Mouse (Mus musculus) forebrain, embryonic 14.5 days (tissue): ENCODE results near the gene Pax5. TPM values are rescaled to one million over a fixed set of nuclear protein-coding genes. Genes with fewer than 3 reads are reported as not detected.

Experiments
- ATAC-seq: fragments of 200-750 bp; cut with Nextera tagmentation; 2 replicates; pipeline ENCODE4 v1.8.0; 2017; ENCODE audit warnings: mild to moderate bottlenecking, moderate library complexity
- DNase-seq: peaks from one replicate; pipeline ENCODE4 v3.0.0-alpha.2; 2015; ENCODE audit warnings: low spot score
- H3K27ac ChIP-seq: fragments of 300-500 bp; sonication (generic); 2 replicates; pipeline ENCODE4 v1.5.1; 2014; ENCODE audit warnings: low read depth, mild to moderate bottlenecking, control low read depth, low read length, moderate library complexity
- H3K27me3 ChIP-seq: fragments of 300-500 bp; sonication (generic); replicated peaks from 2 replicates; pipeline ENCODE4 v1.6.1; 2014; ENCODE audit warnings: low read length, control low read depth, mixed read lengths; ENCODE audit not compliant: control insufficient read depth, insufficient read depth
- H3K36me3 ChIP-seq: fragments of 300-500 bp; sonication (generic); 2 replicates; pipeline ENCODE4 v1.6.1; 2014; ENCODE audit warnings: low read length, control low read depth; ENCODE audit not compliant: control insufficient read depth, insufficient read depth
- H3K4me1 ChIP-seq: fragments of 300-500 bp; sonication (generic); 2 replicates; pipeline ENCODE4 v1.6.1; 2014; ENCODE audit warnings: antibody characterized with exemption, low read length, control low read depth; ENCODE audit not compliant: control insufficient read depth, insufficient read depth
- H3K4me2 ChIP-seq: fragments of 300-500 bp; sonication (generic); 2 replicates; pipeline ENCODE4 v1.6.1; 2014; ENCODE audit warnings: mild to moderate bottlenecking, control low read depth, low read length
- H3K4me3 ChIP-seq: fragments of 300-500 bp; sonication (generic); 2 replicates; pipeline ENCODE4 v1.5.1; 2014; ENCODE audit warnings: low read depth, low read length, control low read depth
- H3K9ac ChIP-seq: fragments of 300-500 bp; sonication (generic); 2 replicates; pipeline ENCODE4 v1.6.1; 2014; ENCODE audit warnings: mild to moderate bottlenecking, low read length, control low read depth, moderate library complexity
- H3K9me3 ChIP-seq: fragments of 300-500 bp; sonication (generic); replicated peaks from 2 replicates; pipeline ENCODE4 v1.6.1; 2016; ENCODE audit warnings: low read length, control low read depth, mixed read lengths; ENCODE audit not compliant: control insufficient read depth
- WGBS: fragments of 180-500 bp; shearing (Covaris S2); extraction: QIAGEN DNeasy Blood & Tissue Kit; methylation state at CpG from one replicate; pipeline ENCODE4 v1.1.7; 2014; 5-methylcytosine and 5-hydroxymethylcytosine counted together
- polyA plus RNA-seq: library from polyadenylated mRNA; unstranded; fragments of >200 nt; fragmentation: Nextera tagmentation; extraction: Ambion mirVana; gene quantifications from 2 replicates; pipeline ENCODE4 v1.2.1, GENCODE M21; 2014

The Pax5 gene
- polyA plus RNA-seq, 1 experiment from 2014 or later: 0.20 TPM

- Histone ChIP-seq H3K27ac (no peak overlapping the region), H3K9ac (no peak overlapping the region), H3K4me3 (no peak overlapping the region), H3K36me3 (no peaks in the 10 kb centered on the region), H3K4me2 (peak overlapping the region; percentile 22; the same call in 1 of the 2 replicates), H3K4me1 (peaks cover 3% of the 10 kb centered on the region; the same call in 1 of the 2 replicates), H3K9me3 (no peaks in the 10 kb centered on the region), H3K27me3 (peaks cover 34% of the 10 kb centered on the region)
- WGBS: 18% methylated on average over 25 of the region's 25 CpGs
- 0 out of 2 replicates have a peak, but pooled peaks have one; percentile 44 for ATAC-seq
- DNase-seq: peak; percentile 48
These were observed 201.7 kb downstream of the Pax5 start for GRCm38 (mm10) chr4:44508386-44509226.

- 39% methylated on average over 14 of the region's 14 CpGs for WGBS
- Histone ChIP-seq H3K9ac (no peak overlapping the region), H3K27me3 (peaks cover 27% of the 10 kb centered on the region), H3K9me3 (no peaks in the 10 kb centered on the region), H3K4me3 (no peak overlapping the region), H3K36me3 (no peaks in the 10 kb centered on the region), H3K27ac (no peak overlapping the region; the same call in 1 of the 2 replicates), H3K4me1 (peaks cover 3% of the 10 kb centered on the region; the same call in 1 of the 2 replicates), H3K4me2 (no peak overlapping the region)
- DNase-seq (no peak), ATAC-seq (no peak)
These were observed 202.4 kb downstream of the Pax5 start for GRCm38 (mm10) chr4:44507861-44508260.

DNA sequence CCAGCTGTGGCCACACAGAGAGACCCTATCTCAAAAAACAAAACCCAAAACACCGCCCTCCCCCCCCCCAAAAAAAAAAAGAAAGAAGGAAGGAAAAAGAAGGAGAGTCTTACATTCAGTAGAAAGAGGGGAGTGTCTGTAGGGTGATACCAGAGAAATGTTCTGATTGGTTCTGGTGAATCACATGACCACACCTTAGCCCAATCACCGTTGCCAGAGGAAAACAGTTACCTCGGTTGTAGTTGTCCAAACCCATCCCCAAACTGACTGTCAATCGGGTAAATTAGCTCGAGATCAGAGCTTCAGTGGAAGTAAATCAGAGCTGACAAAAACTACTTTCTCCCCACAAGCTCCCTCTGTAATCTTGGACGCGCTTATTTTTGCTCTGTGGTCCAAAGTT is 205.3 kb downstream of the Pax5 start:
- Histone ChIP-seq H3K9me3 (no peaks in the 10 kb centered on the region), H3K4me2 (no peak overlapping the region), H3K27ac (no peak overlapping the region), H3K4me1 (peaks cover 3% of the 10 kb centered on the region; the same call in 1 of the 2 replicates), H3K4me3 (no peak overlapping the region), H3K27me3 (peaks cover 21% of the 10 kb centered on the region; the same call in 1 of the 2 replicates), H3K36me3 (no peaks in the 10 kb centered on the region), H3K9ac (no peak overlapping the region)
- WGBS: 77% methylated on average over 7 of the region's 7 CpGs
- DNase-seq (no peak), ATAC-seq (no peak)

DNA sequence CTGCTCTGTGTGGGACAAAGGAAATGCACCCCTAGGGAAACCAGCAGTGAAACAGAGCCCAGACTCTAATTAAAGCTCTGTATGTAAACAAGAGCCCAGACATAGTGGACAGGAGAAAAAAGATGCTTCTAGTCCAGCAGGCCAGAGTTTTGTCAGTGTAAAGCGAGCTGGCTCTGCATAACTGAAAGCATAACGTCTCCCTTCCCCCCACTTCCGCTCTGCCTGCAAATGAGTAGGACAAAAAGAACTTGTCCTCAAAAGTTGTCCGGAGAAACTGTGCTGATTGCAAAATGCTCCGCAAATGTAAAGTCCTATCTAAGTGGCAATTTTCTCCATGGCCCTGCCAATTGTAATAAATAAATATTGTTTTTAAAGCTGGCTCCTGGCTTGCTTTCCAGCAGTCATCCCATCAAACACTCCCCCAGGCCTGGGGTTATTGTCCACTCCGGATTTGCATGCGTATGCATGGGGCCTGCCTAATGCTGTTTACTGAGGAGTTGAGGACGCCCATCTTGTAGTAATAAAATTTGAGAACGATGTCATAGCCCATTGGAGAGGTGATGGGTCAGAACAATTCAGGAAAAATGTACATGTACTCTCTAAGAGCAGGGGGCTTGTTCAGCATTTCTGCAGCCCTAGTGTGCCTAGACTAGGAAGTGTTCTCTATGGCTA is 208.0 kb downstream of the Pax5 start:
- DNase-seq (no peak), ATAC-seq (no peak)
- no peaks in the 10 kb centered on the region for H3K9me3 ChIP-seq
- no peak overlapping the region for H3K27ac ChIP-seq
- no peak overlapping the region for H3K9ac ChIP-seq
- no peaks in the 10 kb centered on the region for H3K36me3 ChIP-seq
- no peak overlapping the region for H3K4me3 ChIP-seq
- no peaks in the 10 kb centered on the region for H3K4me1 ChIP-seq
- 0 out of 2 replicates have a peak, but pooled peaks cover 6% of the 10 kb centered on the region for H3K27me3 ChIP-seq
- H3K4me2 ChIP-seq: no peak overlapping the region
- 38% methylated on average over 9 of the region's 9 CpGs for WGBS

GRCm38 (mm10) chr4:44498156-44498555 is 212.1 kb downstream of the Pax5 start:
- DNase-seq (no peak), ATAC-seq (no peak)
- Histone ChIP-seq H3K27ac (no peak overlapping the region), H3K9ac (no peak overlapping the region), H3K9me3 (no peaks in the 10 kb centered on the region), H3K36me3 (no peaks in the 10 kb centered on the region), H3K27me3 (no peaks in the 10 kb centered on the region), H3K4me2 (no peak overlapping the region), H3K4me1 (no peaks in the 10 kb centered on the region), H3K4me3 (no peak overlapping the region)
- 69% methylated on average over 5 of the region's 5 CpGs for WGBS

DNA sequence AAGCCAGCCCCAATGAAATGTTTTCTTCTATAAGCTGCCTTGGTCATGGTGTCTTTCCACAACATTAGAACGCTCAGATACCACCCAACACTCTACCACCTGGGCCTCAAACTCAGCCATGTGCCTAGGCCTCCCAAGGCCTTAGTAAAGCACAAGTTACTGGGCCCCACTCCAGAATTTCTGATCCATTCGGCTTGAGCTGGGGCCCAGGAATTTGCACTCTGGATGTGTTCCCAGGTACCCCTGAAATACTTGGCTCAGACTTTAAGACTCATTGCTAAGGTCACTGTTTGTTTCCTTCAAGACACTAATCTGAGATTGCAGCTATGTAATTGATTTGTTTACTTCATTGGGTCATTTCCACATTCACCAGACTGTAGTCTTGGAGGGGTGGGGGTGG is 214.5 kb downstream of the Pax5 start:
- Histone ChIP-seq H3K4me3 (no peak overlapping the region), H3K36me3 (no peaks in the 10 kb centered on the region), H3K4me2 (no peak overlapping the region), H3K9ac (no peak overlapping the region), H3K27ac (no peak overlapping the region), H3K4me1 (no peaks in the 10 kb centered on the region), H3K27me3 (no peaks in the 10 kb centered on the region), H3K9me3 (no peaks in the 10 kb centered on the region)
- DNase-seq: no peak
- WGBS: 71% methylated on average over 2 of the region's 2 CpGs
- no peak for ATAC-seq

GRCm38 (mm10) chr4:44493756-44494155 is 216.5 kb downstream of the Pax5 start:
- no peak for DNase-seq
- Histone ChIP-seq H3K36me3 (no peaks in the 10 kb centered on the region), H3K9ac (no peak overlapping the region), H3K27me3 (no peaks in the 10 kb centered on the region), H3K4me1 (no peaks in the 10 kb centered on the region), H3K4me3 (no peak overlapping the region), H3K9me3 (no peaks in the 10 kb centered on the region), H3K27ac (no peak overlapping the region), H3K4me2 (no peak overlapping the region)
- WGBS: 73% methylated on average over 6 of the region's 6 CpGs
- ATAC-seq: no peak

DNA sequence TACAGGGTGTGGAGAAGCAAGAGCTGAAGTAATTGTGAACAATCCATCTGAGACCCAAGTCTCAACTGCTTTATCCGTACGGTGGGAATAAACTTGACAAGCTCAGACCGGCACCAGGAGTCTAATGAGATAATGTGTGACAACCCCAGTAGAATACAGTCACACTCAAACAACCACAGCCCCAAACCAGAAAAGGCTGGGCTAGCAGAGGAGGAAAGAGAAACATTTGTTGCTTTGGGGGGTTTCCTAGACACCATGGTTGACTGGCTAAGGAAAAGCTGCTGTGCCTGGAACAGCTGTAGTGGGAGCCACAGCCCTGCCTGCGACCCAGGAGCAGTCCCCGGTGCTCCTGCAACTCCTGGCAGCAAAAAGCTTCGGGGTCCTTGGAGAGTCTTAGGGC is 219.4 kb downstream of the Pax5 start:
- Histone ChIP-seq H3K36me3 (no peaks in the 10 kb centered on the region), H3K4me1 (no peaks in the 10 kb centered on the region), H3K27me3 (no peaks in the 10 kb centered on the region), H3K9ac (no peak overlapping the region), H3K27ac (no peak overlapping the region), H3K4me2 (no peak overlapping the region), H3K4me3 (no peak overlapping the region), H3K9me3 (no peaks in the 10 kb centered on the region)
- DNase-seq: no peak
- no peak for ATAC-seq
- WGBS: 78% methylated on average over 6 of the region's 6 CpGs

DNA sequence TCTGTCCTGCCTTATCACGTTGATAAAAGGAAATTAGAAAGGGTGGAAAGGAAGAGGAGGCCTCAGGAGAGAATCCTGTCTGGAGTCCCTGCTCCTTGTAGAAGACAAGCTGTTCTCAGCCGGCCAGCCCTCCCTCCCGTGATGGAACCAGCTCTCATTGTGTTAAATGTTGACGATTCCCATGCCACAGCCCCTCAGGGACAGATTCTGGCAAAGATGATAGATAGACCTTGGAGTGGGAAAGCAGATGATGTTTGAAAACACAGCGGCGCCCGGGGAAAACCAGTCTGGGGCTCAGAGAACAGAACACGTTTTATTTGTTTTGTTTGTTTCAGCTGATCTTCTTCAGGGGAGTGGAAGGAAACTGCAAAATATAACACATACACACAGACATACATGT is 221.6 kb downstream of the Pax5 start:
- H3K4me1 ChIP-seq: no peaks in the 10 kb centered on the region
- no peak overlapping the region for H3K4me3 ChIP-seq
- no peaks in the 10 kb centered on the region for H3K36me3 ChIP-seq
- H3K9me3 ChIP-seq: no peaks in the 10 kb centered on the region
- no peak overlapping the region for H3K4me2 ChIP-seq
- ATAC-seq: no peak
- WGBS: 74% methylated on average over 8 of the region's 8 CpGs
- H3K27ac ChIP-seq: no peak overlapping the region
- no peak overlapping the region for H3K9ac ChIP-seq
- no peak for DNase-seq
- H3K27me3 ChIP-seq: no peaks in the 10 kb centered on the region
